ENCODE assay signal across 16 mouse cellular contexts in genomic region chr4:107243365-107244333, GRCm38 (mm10). TPM values are rescaled to one million over a fixed set of nuclear protein-coding genes. Genes with fewer than 3 reads are reported as not detected.
DNase-seq lines count a peak whose midpoint lies in the region; ATAC-seq and TF ChIP-seq lines count a peak whose summit lies in the region.
"Had no signal": no experiment of that assay in that cellular context is flagged by ENCODE, and none has a peak within 500 bp of the region (broad histone marks: within the 10 kb centered on the region; RNA-seq: fewer than 3 reads in every experiment).

No protein-coding gene starts in this region.

- H3K27me3 ChIP-seq in heart, embryonic 14.5 days (ENCODE audit: control insufficient read depth, insufficient read depth, low read length): no peaks in the 10 kb centered on the region
- no peaks in the 10 kb centered on the region for H3K27me3 ChIP-seq in midbrain, embryonic 12.5 days
- H3K27me3 ChIP-seq in midbrain, embryonic 15.5 days (replicated peaks): no peaks in the 10 kb centered on the region
- H3K27me3 ChIP-seq in Patski: no peaks in the 10 kb centered on the region
- H3K27me3 ChIP-seq: limb, embryonic 15.5 days; lung, embryonic 15.5 days; megakaryocyte, embryonic 14.5 days had no signal

- 50% methylated on average over 6 of the region's 6 CpGs for WGBS in heart, embryonic 14.5 days
- WGBS in midbrain, embryonic 12.5 days: 66% methylated on average over 6 of the region's 6 CpGs
- 58% methylated on average over 6 of the region's 6 CpGs for WGBS in midbrain, embryonic 15.5 days

- POLR2A ChIA-PET in Patski (lab: Charles Lee): interaction anchor here (0.6 to 1.2 kb wide), 3 partner anchors 41 to 72 kb away, joined by 4 to 7 read pairs (median 5); no protein-coding TSS in a partner anchor

- peak overlapping the region; percentile 9; the same call in 1 of the 2 replicates for H3K4me2 ChIP-seq in heart, embryonic 14.5 days (ENCODE audit: low read length)
- no peak overlapping the region for H3K4me2 ChIP-seq in midbrain, embryonic 12.5 days (replicated peaks)
- H3K4me2 ChIP-seq in midbrain, embryonic 15.5 days: no peak overlapping the region
- H3K4me2 ChIP-seq: limb, embryonic 15.5 days; lung, embryonic 15.5 days had no signal

- peak overlapping the region in 1 of 2 experiments; percentile 34; a peak in 1 of 4 replicates for H3K27ac ChIP-seq in heart, embryonic 14.5 days (replicated peaks in 1 of 2; ENCODE audit: control insufficient read depth in 1 of 2, insufficient read depth in 1 of 2, low read depth in 2 of 2, low read length in 2 of 2)
- H3K27ac ChIP-seq in midbrain, embryonic 12.5 days (replicated peaks): peak overlapping the region; percentile 40
- no peak overlapping the region for H3K27ac ChIP-seq in midbrain, embryonic 15.5 days
- H3K27ac ChIP-seq: limb, embryonic 15.5 days; lung, embryonic 15.5 days had no signal

- ATAC-seq in heart, embryonic 14.5 days (ENCODE audit: insufficient number of reproducible peaks, insufficient read depth, low FRiP score, low read depth): no peak
- ATAC-seq in midbrain, embryonic 12.5 days (ENCODE audit: low FRiP score, low read depth): no peak
- ATAC-seq in midbrain, embryonic 15.5 days (replicated peaks): no peak
- ATAC-seq in Patski: peak; percentile 85
- ATAC-seq in inflammation-experienced regulatory T-cells, adult 6 months: peak; percentile 73

- in situ Hi-C loops in Patski (cut with MboI; ENCODE audit: low pct_unique_long_range_greater_than_20kb): no loop called here

- peaks cover 6 to 42% of the 10 kb centered on the region in 2 experiments for H3K4me1 ChIP-seq in heart, embryonic 14.5 days (ENCODE audit: control insufficient read depth in 2 of 2, insufficient read depth in 2 of 2, low read length in 2 of 2)
- H3K4me1 ChIP-seq in midbrain, embryonic 12.5 days: 0 out of 2 replicates have a peak, but pooled peaks cover 5% of the 10 kb centered on the region
- H3K4me1 ChIP-seq in midbrain, embryonic 15.5 days: peaks cover 11% of the 10 kb centered on the region

- H3K9ac ChIP-seq in heart, embryonic 14.5 days (ENCODE audit: low read length): no peak overlapping the region
- H3K9ac ChIP-seq in midbrain, embryonic 12.5 days (replicated peaks): no peak overlapping the region
- no peak overlapping the region for H3K9ac ChIP-seq in midbrain, embryonic 15.5 days
- H3K9ac ChIP-seq: limb, embryonic 15.5 days; lung, embryonic 15.5 days had no signal

- CTCF ChIA-PET in Patski (lab: Charles Lee): interaction anchor here (1.0 to 1.9 kb wide), 2 partner anchors 9 to 10 kb away, joined by 4 to 6 read pairs; partner anchors contain the start of genes Hspb11 and Lrrc42

- no peak overlapping the region for H3K4me3 ChIP-seq in heart, embryonic 14.5 days (ENCODE audit: control insufficient read depth in 1 of 2, insufficient read depth in 1 of 2, low read depth in 1 of 2, low read length in 2 of 2)
- H3K4me3 ChIP-seq in midbrain, embryonic 12.5 days: no peak overlapping the region
- no peak overlapping the region for H3K4me3 ChIP-seq in midbrain, embryonic 15.5 days
- H3K4me3 ChIP-seq: limb, embryonic 15.5 days; lung, embryonic 15.5 days; megakaryocyte, embryonic 14.5 days had no signal

- DNase-seq in heart, adult 8-10 months (ENCODE audit: low spot score): no peak
- DNase-seq in Patski (ENCODE audit: low read depth, low spot score): peak; percentile 56
- DNase-seq in adrenal gland, adult (ENCODE audit: inconsistent age in 2 of 2, low spot score in 1 of 2): no peak
- DNase-seq: cerebellum, adult 9-11 months; thymus, postnatal 4 days had no signal

- TF ChIP-seq CTCF in Patski (IDR thresholded peaks at IDR 0.05): no peak

- peaks cover 44% of the 10 kb centered on the region for H3K36me3 ChIP-seq in heart, embryonic 14.5 days (ENCODE audit: control insufficient read depth, insufficient read depth, low read length)
- peaks cover 42% of the 10 kb centered on the region for H3K36me3 ChIP-seq in midbrain, embryonic 12.5 days
- H3K36me3 ChIP-seq in midbrain, embryonic 15.5 days (replicated peaks): peaks cover 18% of the 10 kb centered on the region

- no peaks in the 10 kb centered on the region for H3K9me3 ChIP-seq in heart, embryonic 14.5 days (ENCODE audit: control insufficient read depth, low read length)
- no peaks in the 10 kb centered on the region for H3K9me3 ChIP-seq in midbrain, embryonic 12.5 days
- H3K9me3 ChIP-seq in midbrain, embryonic 15.5 days: no peaks in the 10 kb centered on the region
- H3K9me3 ChIP-seq: limb, embryonic 15.5 days; lung, embryonic 15.5 days; megakaryocyte, embryonic 14.5 days had no signal

RNA-seq across cellular contexts. Expression of gene Lrrc42, which starts 9.7 kb away (rescaled TPM):
- polyA plus RNA-seq in heart, embryonic 14.5 days (2014; fragmentation: Nextera tagmentation; extraction: Ambion mirVana): 46.3 and 52.0 TPM in 2 replicates
- 10 to 100 TPM in 2 of 4 experiments, 1 to 10 TPM in 2; 8.5 to 11.0 (median 10.2) TPM for total RNA-seq in heart, adult 8-10 months (2022)
- 59.3 and 61.0 TPM in 2 replicates for polyA plus RNA-seq in midbrain, embryonic 12.5 days (2016; fragmentation: Nextera tagmentation; extraction: Ambion mirVana)
- 48.2 and 52.9 TPM in 2 replicates for polyA plus RNA-seq in midbrain, embryonic 15.5 days (2015; fragmentation: Nextera tagmentation; extraction: Ambion mirVana)
- 69.2 TPM for polyA plus RNA-seq in Patski (2021)
- polyA plus RNA-seq in inflammation-experienced regulatory T-cells, adult 6 months (2017; shearing (Covaris generic)): 10 to 100 TPM; 18.8 to 25.8 (median 24.0) TPM

RNA-seq across cellular contexts. Expression of gene Hspb11, which starts 9.7 kb away (rescaled TPM):
- polyA plus RNA-seq in heart, embryonic 14.5 days (2014; fragmentation: Nextera tagmentation; extraction: Ambion mirVana): 32.9 and 40.6 TPM in 2 replicates
- total RNA-seq in heart, adult 8-10 months (2022): 10 to 100 TPM; 10.1 to 12.3 (median 10.2) TPM
- polyA plus RNA-seq in midbrain, embryonic 12.5 days (2016; fragmentation: Nextera tagmentation; extraction: Ambion mirVana): 37.2 and 39.1 TPM in 2 replicates
- polyA plus RNA-seq in midbrain, embryonic 15.5 days (2015; fragmentation: Nextera tagmentation; extraction: Ambion mirVana): 30.7 and 34.5 TPM in 2 replicates
- polyA plus RNA-seq in Patski (2021): 32.5 TPM
- 10 to 100 TPM; 25.5 to 30.0 (median 25.5) TPM for polyA plus RNA-seq in inflammation-experienced regulatory T-cells, adult 6 months (2017; shearing (Covaris generic))

RNA-seq across cellular contexts. Expression of gene Ldlrad1, which starts 34.7 kb away (rescaled TPM):
- polyA plus RNA-seq in heart, embryonic 14.5 days (2014; fragmentation: Nextera tagmentation; extraction: Ambion mirVana): not detected in 2 replicates
- total RNA-seq in heart, adult 8-10 months (2022): not detected
- not detected in 2 replicates for polyA plus RNA-seq in midbrain, embryonic 12.5 days (2016; fragmentation: Nextera tagmentation; extraction: Ambion mirVana)
- not detected in 2 replicates for polyA plus RNA-seq in midbrain, embryonic 15.5 days (2015; fragmentation: Nextera tagmentation; extraction: Ambion mirVana)
- polyA plus RNA-seq in Patski (2021): not detected
- under 1 TPM in 1 of 3 experiments, not detected in 2; 0.57 TPM for polyA plus RNA-seq in inflammation-experienced regulatory T-cells, adult 6 months (2017; shearing (Covaris generic))
- total RNA-seq: left cerebral cortex, adult 18-20 months had no signal
- polyA plus RNA-seq: forebrain, embryonic 11.5 days; kidney, embryonic 16.5 days; limb, embryonic 15.5 days; lung, embryonic 15.5 days; stomach, embryonic 14.5 days had no signal

Comparison
In these comparisons a context has a peak if more than half of its experiments do, and no peak if none do; other contexts are left out.
1. ATAC-seq: peak in Patski (single experiment) and inflammation-experienced regulatory T-cells, adult 6 months (single experiment); none in heart, embryonic 14.5 days (single experiment), midbrain, embryonic 12.5 days (single experiment) and midbrain, embryonic 15.5 days (single experiment).